Mouse (Mus musculus) Muller cell, postnatal 12 days (primary cell): ENCODE measurements around the gene Gm49384.

ENCODE experiments used
- DNase-seq: peaks from one replicate; pipeline ENCODE4 v3.0.0-alpha.2; 2015; ENCODE audit errors: inconsistent ontology term

The Gm49384 gene

GRCm38 (mm10) chr12:69207396-69207795, 3.3 kb upstream of the Gm49384 start:
- DNase-seq, result no peak

DNA sequence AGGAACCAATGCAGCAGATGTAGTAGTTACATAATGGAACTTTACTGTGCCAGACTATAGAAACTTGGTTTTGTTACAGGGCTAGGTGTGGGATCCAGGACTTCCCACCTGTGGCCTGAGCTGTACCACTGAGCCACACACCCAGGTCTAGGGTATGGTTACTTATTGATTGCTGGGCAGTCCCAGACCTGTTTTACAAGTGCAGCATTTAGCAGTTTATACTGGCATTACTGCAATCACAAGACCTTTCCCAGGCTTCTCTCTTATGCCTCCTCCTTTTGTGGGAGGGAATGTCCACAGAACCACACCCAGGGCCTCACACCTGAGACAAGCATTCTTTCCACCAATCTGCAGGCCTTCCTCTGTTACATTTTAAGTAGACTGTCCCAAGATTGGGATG, 5.1 kb downstream of the Gm49384 start:
- DNase-seq, result no peak

DNA sequence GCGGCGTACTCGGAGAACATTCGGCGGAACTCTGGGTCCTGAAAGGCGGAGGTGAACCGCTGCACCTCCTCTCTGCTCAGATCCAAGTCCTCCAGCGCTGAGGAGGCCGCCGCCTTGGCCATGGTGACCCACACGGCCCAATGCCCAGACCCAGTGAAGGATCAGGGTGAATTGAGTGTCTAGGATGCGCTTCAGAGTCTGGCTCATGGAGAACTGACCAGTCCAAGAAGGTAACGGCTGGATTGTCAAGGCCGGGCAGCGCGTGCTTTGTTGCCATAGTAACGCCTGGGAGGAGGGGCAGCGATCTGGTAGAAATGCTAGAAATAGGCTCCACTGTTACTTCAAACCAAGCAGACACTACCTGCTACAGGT, 5.9 kb downstream of the Gm49384 start, which contains the start of gene Dnaaf2:
TSS of gene Dnaaf2 (minus strand) at position 266 of the 372 bp plus-strand sequence.
- DNase-seq, result peak; percentile 75

DNA sequence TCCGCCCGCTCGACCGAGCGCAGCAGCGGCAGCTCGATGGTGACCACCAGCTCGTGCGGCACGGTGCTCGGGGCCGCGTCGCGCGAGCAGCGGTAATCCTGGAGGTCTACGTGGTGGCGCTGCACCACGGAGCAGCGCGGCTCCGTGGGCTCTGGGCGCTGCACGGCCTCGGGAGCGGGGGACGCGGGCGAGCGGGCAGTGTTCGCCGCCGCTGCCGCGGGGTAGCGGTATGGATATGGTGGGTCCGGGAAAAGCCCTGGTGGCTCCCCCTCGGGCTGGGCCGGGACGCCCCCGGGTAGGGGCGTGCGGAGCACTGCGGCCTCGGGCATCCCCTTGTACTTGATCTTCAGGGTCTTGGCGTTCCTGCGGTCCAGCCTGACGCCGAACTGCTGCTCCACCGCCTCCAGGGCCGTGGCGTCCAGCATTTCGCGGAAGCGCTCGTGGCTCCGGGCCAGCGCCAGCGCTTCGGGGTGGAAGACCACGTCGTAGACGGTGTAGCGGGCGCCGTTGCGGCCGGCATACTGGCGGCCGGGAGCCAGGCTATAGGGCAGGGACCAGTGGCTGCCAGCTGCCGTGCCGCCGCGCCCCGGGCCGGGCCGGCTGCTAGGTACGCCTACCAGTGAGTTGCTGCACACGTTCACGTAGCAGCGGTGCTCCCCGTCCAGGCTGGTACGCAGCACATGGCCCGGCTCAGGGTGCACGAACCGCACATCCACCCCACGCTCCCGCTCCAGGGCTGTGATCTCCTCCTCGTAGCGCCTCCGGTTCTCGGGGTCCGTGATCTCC, 6.5 kb downstream of the Gm49384 start:
- peak; percentile 69 for DNase-seq

GRCm38 (mm10) chr12:69196444-69197377, 7.4 kb downstream of the Gm49384 start, which contains the start of gene Gm49383:
TSS of gene Gm49383 (minus strand) at chr12:69197104.
- DNase-seq, result peak; percentile 84

DNA sequence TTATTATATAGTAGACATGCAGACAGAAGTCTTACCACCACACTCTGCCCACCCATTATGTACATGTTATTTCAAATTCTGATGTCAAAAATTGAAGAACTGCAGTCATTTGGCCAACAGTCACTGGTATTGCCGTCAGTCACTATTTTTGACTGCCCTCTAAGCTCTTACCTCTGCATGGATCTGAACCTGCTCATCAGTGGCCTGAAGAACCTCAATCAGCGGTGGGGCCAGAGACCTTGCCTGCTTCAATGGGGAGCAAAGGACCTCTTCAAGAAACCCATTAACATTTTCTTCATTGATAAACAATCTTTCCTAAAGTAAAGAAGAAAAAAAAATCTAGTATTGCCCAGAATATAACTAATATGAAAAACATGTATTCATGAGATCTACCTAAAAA, 11.4 kb downstream of the Gm49384 start:
- DNase-seq, result no peak

DNA sequence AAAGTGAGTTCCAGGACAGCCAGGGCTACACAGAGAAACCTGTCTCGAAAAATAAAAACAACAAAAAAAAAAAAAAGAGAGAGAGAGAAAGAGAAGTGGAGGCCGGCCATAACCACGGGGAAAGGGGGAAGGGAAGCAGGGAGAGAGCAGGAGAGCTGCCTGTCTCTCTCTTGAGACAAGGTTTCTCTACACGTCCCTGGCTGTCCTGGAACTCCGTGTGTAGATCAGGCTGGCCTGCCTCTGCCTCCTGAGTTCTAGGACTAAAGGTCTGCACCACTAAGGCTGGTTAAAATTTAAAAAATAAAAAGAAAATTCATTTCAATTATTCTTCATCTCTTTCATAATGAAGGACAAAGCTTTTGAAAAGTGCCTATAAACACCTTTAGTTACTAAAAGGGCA, 12.7 kb downstream of the Gm49384 start:
- DNase-seq, result no peak

DNA sequence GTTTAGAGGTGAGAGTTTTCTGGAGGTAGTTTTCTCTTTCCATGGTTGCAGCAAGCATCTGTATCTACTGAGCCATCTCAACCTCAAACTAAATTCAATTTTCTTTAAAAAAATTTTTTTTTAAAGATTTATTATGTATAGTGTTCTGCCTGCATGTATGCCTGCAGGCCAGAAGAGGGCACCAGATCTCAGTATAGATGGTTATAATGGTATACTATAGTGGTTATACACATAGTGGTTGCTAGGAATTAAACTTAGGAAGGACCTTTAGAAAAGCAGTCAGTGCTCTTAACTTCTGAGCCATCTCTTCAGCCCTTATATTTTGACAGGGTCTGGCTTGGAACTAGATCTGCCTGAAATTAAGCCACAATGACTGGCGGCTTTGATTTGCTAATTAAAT, 13.5 kb downstream of the Gm49384 start:
- no peak for DNase-seq

GRCm38 (mm10) chr12:69190074-69190473, 14.0 kb downstream of the Gm49384 start:
- DNase-seq, result no peak

GRCm38 (mm10) chr12:69186811-69187471, 17.1 kb downstream of the Gm49384 start:
- no peak for DNase-seq

GRCm38 (mm10) chr12:69185371-69185770, 18.7 kb downstream of the Gm49384 start:
- DNase-seq, result no peak

DNA sequence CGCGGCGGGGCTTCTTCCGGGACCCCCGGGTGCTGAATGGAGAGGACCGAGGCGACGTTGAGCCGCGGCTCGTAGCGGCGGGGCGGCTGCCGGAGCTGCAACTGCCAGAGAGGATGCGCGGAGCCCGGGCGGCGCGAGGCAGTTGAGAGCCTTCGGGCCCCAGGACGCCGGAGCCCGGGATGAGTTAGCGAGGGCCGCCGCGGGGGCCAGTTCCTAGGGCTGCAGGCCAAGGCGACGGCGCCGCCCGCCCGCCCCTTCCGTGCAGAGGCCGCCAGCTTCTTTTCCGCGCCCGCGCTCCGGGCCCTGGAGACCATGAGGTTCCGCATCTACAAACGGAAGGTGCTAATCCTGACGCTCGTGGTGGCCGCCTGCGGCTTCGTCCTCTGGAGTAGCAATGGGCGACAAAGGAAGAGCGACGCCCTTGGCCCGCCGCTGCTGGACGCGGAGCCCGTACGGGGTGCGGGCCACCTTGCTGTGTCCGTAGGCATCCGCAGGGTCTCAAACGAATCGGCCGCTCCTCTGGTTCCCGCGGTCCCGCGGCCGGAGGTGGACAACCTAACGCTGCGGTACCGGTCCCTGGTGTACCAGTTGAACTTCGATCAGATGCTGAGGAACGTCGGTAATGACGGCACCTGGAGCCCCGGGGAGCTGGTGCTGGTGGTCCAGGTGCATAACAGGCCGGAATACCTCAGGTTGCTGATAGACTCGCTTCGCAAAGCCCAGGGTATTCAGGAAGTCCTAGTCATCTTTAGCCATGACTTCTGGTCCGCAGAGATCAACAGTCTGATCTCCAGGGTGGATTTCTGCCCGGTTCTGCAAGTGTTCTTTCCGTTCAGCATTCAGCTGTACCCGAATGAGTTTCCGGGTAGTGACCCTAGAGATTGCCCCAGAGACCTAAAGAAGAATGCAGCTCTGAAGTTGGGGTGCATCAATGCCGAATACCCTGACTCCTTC, 19.4 kb downstream of the Gm49384 start:
- peak; percentile 67 for DNase-seq

DNA sequence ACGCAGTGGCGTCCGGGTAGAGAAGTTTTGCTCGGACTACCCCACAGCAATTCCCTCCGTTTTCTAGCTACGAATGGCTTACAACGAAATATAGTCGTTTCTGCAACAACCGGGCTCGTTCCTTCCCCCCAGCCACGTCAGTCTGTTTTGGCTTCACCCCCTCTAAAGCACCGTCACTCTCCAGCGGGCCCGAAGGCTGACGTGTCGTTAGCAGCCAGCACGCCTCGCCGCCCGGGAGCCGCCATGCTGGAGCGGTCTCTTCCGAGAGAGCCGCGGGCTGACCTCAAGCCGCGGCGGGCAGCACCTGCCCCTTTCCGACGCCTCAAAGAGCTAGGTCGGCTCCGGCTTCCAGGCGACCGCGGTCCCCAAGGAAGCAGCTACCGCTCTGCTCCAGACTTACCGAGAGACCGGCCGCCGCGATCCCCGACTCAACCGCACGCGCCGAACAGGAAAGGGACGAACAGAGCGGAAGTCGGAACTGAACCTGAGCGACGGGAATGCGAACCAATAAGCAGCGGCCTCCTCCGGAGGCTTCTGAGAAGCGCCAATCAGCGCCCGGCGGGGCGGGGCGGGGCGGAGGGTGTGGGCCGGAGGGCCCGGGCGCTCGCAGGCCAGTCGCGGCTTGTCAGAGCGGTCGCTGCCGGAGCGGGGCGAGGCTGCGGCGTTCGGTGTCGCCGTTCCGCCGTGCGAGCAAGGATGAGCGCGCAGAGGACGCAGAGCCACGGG, 20.3 kb downstream of the Gm49384 start, which contains the start of the genes Rpl36al and Mgat2:
TSS of gene Rpl36al (minus strand) at position 501 of the 726 bp plus-strand sequence.
TSS of gene Mgat2 (plus strand) at position 575 of the 726 bp plus-strand sequence.
- DNase-seq, result peak; percentile 99

DNA sequence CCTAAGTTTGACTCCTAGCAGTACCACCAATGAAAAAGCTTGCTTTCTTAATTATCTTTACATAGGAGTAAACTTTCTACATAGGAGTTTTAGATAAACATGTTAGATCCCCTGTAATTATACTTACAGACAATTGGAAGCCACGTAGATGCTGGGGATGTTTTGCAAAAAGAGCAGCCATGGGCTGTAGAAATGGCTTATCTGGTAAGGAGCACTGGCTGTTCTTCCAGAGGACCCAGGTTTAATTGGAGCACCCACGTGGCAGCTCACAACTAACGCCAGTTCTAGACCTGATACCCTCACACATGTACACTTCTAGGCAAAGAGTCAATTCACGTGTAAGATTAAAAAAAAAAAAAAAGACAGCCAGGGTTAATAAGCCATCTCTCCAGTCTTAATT, 22.3 kb downstream of the Gm49384 start:
- DNase-seq, result no peak

DNA sequence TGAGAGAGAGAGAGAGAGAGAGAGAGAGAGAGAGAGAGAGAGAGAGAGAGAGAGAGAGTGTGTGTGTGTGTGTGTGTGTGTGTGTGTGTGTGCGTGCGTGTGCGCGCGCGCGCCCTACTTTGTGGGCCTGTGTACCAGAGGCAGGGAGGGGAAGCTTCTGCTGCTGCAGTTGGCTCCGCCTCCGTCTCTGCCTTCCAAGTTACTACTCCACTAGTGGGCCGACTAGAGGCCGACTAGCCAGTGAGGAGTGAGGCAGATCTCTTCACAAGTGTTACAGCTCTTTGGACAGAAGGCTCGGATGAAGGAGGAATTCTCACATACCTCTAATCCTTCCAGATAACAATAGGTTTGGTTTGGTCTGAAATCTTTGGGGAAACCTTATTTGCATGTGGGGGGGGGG, 24.7 kb downstream of the Gm49384 start:
- no peak for DNase-seq

DNA sequence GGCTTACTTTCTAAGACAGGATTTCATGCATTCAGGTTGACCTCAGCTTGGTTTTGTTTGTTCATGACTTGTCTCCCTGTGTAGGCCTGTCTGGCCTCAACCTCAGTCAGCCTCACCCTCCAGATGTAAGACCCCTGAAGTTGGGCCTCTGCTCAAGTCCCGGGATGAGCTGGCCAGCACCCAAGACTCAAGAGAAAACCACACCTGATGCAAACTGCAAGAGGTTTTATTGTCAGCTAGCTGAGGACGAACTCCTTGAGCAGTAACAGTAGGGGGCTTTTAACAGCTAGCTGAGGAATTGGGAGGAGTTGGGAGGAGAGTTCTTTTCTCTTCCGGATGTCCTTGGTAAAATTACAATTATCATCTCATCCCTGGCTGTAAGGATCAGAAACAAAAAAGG, 26.5 kb downstream of the Gm49384 start:
- DNase-seq, result no peak

GRCm38 (mm10) chr12:69175975-69176374, 28.1 kb downstream of the Gm49384 start:
- DNase-seq, result no peak

DNA sequence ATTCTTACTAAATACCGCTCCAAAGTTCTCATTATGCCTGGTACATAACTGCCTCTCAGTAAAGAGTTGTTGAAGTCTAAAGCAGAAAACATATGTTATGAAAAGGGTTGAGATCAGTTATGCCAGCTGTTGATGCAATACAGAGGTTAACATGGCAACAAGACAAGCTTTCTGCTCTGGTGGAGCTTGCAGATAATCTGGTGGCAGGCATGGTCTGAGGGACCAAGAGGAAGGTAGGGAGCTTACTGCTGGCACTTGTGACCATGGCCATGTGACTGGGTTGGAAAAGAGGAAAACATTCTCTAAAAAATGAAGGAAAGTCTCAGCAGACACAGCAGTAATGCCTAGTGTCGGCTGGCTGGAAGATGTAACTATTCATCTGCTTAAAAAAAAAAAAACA, 32.8 kb downstream of the Gm49384 start:
- DNase-seq, result no peak

GRCm38 (mm10) chr12:69168461-69169106, 35.5 kb downstream of the Gm49384 start, which contains the start of gene Lrr1:
TSS of gene Lrr1 (plus strand) at chr12:69168814.
- peak; percentile 89 for DNase-seq
